Mouse (Mus musculus): ENCODE results near the gene Cd37.

Cd37 gene

DNA sequence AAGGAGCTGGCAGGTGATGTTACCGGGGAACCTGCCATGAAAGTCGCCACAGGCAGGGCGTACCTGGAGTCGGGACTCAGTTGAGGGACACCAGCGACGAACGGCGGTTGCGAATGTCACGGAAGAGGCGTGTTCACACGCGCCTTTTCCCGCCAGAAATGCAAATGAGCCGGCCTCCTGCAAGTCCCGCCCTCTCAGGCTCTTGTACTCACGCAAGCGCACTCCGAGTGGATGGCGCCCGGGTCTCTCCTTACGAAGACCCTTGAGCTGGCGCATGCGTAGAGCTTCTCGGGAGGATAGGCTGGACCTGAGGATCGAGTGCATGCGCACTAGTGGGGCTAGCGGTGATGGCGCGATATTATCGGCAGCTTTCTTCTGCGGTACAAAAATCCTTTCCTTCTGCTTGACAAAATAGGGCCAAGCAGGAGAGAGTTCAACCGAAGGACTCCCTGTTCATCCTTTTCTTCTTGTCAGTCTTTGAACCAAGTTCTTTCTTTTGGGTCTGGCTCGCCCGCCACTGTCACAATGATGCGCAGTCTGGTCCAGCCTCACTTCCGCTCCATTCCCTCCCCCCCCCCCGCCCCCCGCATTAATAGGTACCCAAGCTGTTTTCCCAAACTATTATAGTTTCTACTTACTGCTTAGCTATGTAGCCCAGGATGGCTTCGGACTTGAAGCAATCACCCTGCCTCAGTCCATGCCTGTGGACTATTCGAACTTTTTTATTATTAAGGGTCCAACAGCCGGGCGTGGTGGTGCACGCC, 34.4 kb downstream of the Cd37 start, which contains the start of gene Ccdc155:
TSS of gene Ccdc155 (minus strand) at position 513 of the 764 bp plus-strand sequence.
- DNase-seq (ENCODE audit: extremely low spot score, low spot score): peak; percentile 96

DNA sequence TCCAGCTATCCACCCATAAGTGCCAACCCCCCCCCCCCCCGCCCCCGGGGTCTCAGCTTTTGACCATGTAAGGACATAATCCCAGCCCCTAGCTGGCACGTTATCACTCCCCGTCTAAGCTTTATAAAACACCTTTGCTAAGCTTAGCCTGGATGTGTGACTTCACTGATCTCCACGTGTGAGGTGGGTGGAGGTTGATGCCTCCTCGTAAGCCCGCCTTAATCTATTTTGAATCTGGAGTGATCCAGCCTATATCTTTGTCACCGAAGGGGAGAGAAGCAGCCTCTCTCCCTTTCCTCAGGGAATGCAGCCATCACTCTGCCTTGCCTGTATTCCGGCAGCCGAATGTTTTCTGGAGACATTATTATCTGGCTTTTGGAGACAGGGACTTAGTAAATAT, 36.3 kb downstream of the Cd37 start:
- no peak for DNase-seq (ENCODE audit: extremely low spot score, low spot score)

DNA sequence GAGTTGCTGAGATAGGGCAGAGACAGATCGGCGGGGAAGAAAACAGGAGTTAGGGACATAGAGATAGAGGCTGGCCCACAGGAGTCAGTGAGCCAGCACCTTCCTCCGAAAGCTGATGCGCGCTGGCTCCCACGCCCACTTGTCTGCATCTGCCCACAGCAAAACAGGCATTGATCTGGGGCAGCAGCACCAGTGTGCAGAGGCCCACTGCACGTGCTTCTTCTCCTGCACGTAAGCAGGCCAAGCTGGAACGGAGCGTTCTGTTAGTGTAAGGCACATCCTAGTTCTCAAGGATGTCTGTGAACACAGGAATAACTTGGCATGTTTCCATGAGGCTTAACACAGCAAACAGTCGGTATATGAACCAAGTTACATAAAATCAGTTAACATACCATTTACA, 40.0 kb downstream of the Cd37 start:
- no peak for DNase-seq (ENCODE audit: extremely low spot score, low spot score)

DNA sequence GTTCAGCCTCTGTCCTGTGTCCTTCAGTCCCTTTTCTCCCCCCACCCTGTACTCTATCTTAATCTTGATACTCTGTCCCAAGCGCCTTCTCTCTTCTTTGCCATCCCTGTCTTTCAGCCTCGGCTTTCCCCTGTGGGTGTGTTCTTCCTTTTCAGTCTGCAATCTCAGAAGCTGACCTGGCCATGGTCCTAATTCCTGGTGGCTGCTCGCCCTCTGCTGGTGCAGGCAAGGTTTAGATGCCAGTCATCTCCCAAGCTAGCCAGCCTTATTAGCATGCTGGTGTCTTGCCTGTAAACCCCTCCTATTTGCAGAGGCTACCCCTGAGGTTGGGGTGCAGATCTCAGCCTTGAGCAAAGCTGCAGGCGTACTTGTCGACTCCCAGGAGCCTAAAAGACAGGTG, 40.5 kb downstream of the Cd37 start:
- peak; percentile 66 for DNase-seq (ENCODE audit: extremely low spot score, low spot score)

DNA sequence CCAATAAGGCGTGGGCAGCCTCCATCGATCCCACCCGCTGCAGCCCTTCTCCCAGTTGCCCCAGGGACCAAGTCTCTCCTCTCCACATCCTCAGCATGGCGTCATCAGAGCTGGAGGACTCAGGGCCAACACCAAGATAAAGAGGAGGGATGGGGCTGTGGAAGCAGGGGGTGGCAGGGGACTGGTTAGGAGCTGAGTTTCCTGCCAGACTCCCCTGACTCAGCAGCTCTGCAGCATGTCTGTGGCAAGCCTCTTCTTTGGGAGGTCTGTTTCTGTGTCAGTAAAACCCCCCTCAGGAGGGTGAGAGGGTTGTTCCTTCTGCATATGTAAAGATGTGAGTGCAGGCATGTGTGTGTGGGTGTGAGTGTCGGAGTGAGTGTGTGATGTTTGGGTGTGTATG, 41.9 kb downstream of the Cd37 start:
- no peak for DNase-seq (ENCODE audit: extremely low spot score, low spot score)

DNA sequence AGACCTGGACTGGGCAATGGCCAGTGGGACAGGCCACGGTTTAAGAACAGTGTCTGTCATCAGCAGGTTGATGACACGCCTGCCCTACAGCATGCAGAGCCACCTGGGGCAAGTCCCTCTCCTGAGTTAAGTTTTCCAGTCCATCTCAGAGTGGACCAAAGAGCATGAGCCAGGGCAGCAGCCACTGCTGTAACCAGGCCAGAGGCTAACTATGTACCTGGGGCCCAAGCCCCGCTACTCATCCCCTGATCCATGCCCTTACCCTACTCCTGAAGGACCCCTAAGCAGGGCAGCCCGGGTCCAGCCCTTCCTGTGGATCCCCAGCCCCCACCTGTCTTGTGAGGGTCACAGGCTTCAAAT, 42.8 kb downstream of the Cd37 start:
- DNase-seq (ENCODE audit: extremely low spot score, low spot score): no peak

DNA sequence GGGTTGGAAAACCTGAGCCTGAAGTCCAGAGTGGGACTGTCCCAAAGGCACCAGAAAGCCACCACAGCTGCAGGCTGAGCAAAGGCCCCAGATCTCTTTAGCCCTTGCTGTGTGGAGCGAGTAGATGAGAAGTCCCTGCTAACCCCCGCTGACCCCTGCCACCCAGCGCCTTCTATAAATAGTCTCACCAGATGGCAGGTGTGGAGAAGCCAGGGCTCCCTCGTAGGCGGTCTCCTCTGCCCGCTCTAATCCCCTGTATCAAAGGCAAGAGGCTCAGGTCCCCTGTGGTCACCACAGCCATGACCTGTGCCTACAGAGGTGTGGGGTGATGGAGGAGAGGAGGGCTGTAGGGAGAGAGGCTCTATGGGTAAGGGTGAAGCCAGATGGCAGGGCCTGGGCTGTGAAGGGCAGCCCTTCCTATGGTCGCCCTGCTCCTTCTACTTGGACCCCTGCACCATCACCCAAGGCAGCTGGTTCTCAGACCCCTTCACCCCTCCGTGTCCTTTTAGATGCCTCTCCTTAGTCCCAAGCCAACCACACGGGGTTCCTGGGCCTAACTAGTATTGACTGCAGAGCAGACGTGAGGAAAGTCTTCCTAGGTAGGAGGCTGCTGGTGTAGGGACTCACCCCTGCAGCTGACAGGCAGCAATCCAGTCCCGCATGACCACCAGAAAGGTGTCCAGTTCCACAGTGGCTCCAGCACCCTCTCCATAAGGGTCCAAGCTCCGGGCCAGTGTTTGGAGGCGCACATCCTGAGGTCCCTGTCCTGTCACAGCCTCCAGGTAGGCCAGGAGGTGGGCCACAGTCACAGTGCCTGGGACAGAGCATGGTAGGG, 43.4 kb downstream of the Cd37 start:
- DNase-seq (ENCODE audit: extremely low spot score, low spot score): no peak

DNA sequence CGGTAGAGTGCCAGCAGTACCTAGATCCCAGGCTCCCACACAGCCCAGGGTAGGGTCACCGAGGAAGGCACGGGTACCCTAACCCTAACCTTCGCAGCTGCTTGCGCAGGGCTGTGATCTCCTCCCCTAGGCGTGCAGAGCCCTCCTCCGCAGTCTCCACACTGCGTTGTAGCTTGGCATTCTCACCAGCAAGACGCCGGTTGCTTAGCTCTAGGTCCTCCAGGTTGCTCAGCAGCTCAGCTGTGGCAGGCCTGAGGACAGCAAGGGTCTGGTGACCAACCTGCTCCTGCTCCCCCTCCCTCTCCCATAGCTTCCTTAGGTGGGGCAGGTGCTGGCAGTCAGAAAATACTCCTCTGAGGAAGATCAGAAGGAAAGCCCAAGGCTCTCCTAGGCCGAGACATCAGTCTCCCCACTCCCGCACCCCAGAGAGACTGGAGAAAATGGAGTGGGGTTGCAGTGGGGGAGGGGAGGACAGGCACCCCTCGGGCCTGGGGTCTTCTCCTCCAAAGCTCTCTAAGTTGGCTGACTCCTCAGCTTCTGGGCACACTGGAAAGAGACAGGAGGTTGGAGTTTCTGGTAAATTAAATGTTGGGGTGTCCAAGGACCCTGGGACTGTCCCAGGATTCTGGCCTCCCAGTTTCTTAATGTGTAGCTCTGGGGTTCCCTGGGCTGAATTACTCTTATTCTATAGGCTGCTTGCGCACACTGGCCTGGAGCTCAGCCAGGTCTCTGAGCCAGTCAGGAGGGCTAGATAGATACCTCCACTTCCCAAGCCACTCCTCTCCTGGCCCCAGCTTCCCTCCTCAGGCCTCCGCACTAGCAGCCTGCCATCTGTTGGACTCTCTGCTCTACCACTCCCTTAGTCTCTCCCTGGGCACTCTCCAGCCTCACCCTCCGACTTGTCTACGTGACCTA, 44.8 kb downstream of the Cd37 start:
- DNase-seq (ENCODE audit: extremely low spot score, low spot score): no peak

DNA sequence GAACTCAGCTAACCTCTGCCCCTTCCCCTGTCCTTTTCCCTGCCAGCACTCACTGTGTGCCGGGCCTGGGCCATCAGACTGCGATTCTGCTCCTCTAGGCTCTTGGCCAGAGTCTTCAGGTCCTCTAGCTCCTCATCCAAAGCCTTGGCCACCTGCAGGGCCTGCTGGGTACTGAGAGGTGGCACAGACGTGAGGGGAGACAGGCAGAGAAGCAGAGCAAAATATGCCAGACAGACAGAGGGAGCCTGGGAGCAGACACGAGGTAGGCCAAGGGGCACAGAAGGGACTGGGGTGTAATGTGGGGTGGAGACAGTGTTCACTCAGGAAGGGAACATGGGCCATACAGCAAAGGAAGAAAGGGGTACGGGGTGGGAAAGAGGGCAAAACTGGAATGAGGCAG, 45.5 kb downstream of the Cd37 start:
- no peak for DNase-seq (ENCODE audit: extremely low spot score, low spot score)

DNA sequence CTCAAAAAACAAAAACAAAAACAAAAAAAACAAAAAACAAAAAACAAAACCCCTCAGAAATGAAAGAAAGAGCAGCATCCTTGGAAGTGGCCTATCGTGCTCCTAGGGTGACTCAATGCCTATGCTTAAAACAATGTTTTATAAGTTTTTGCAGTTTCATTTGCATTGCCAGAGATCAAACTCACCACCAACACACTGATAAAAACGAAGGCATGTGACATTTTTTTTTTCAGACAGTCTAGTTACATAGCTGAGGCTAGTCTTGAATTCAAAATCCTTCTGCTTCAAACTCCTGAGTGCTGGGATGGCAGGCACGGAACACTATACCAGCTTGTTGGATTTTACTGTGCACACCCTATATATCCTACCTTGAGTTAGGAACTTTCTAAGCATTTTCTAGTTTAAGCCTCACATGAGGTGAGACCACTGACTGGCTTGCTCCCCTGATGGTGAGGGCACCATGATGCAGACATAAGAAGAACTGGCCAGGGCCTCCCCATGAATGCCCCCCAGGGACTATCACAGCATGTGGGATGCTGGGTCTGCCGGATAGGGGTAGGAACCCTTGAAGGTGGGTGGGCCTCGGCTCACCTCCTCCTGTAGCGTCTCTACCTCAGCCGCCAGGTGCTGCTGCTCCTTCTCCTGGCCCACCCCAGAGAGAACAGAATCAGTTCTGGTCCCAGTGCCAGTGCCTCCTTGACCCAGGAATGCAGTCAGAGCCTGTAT, 46.2 kb downstream of the Cd37 start:
- DNase-seq (ENCODE audit: extremely low spot score, low spot score): no peak

DNA sequence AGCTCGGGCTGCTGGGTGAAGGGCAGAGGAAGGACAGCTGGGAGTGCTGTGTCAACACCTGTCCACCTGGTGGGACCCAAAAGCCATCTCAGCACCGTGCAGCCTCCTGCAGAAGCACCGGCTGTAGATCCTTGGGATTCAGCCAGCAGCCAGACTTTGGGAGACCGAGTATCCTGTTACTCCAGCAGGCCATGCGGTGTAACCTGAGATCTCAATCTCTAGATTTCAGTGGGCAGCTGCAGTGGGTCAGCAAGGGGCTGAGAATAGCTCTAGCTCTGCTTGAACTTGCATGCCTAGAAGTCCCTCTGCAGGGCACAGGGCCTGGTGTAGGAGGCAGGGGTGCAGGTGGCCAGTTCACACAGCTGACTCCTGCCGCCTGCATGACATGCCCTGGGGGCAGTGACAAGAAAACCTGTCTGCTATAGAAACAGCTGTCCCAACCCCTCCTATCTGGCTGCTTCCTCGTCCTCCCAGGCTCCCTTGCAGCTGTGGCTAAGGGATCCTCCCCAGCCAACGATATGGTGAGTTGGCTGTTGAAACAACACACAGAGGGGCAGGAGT, 47.0 kb downstream of the Cd37 start:
- peak; percentile 46 for DNase-seq (ENCODE audit: extremely low spot score, low spot score)

DNA sequence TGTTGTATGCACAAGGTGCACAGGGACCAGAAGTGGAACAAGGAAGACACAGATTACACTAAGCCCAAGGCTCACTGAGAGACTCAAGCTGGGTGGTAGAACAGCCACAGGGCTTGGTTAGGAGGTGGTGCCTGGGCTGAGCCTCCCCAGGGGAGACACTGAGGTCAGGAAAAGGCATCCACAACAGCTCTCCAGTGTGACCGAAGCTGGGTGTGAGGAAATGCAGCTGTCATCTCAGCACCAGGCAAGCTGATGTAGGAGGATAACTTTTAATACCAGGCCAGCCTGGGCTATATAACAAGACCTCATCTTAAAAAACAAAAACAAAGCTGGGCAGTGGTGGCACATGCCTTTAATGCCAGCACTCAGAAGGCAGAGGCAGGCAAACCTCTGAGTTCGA, 47.8 kb downstream of the Cd37 start:
- no peak for DNase-seq (ENCODE audit: extremely low spot score, low spot score)

DNA sequence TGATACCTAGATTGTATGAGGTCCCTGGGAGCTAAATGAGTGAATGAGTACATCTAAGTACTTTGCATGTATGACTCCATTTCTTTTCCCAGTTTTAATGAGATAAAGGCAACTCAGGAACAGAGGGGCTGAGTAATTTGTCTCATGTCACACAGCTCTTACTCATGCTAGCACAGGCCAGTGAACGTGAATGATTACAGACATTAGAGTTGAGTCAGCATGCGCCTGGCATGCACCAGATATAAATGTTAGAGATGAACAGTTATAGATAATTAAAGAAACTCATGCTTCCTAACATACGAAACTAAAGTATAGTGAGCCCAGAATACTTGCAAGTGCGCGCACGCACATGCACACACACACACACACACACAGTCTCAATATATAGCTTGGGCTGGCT, 48.7 kb downstream of the Cd37 start:
- no peak for DNase-seq (ENCODE audit: extremely low spot score, low spot score)

DNA sequence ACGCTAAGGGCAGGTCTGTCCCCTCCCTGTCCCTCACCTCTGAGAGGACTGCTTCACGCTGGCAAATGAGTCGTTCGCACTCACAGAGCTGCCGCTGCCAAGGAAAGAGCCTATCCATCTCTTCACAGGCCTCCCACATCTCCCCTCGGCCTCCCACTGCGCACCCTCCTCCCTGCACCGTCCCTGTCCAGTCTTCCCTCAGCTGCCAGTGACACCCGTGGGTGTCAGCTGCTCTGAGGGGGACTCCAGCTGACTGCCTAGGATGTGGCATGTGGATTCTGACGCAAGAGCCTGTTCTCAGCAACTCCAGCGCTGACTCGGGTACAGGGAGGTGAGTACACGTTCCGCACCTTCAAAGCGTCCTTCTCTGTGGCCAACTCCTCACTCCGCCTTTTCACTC, 49.3 kb downstream of the Cd37 start:
- DNase-seq (ENCODE audit: extremely low spot score, low spot score): no peak

DNA sequence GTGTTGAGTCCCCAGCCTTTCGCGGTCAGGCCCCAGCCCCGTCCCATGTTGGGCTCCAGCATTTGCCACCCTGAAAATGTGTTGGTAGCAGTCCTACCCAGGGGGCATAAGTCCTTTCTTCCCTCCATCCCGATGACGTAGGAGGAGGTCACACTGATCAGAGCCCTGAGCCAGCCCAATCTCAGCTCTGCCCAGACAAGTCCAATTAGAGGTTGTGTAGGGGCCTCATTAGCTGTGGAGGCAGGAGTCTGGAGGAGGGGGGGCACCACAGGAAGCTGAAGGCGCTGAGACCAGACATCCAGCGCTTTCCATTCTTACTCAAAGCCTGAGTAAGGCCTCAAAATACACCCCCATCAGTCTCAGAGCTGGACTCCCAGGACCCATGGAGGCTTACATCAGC, 53.0 kb downstream of the Cd37 start:
- no peak for DNase-seq (ENCODE audit: extremely low spot score, low spot score)

DNA sequence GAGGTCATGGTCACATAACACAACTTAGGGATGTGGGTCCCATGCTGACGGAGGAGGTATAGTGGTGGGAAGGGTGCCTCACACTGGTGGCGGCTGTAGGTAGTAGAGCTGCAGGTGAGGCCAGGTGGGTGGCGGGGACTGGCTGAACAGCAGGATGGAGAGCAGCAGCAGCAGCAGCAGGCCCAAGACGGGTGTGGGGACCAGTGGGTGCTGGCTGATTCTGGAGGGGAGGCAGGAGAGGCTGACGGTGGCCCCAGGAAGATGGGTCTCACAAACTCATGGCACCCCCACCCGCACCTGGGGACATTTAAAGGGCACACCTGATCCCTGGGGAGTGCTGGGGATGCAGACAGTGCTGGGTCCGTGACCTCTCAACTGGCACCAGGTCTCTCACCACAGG, 55.2 kb downstream of the Cd37 start:
- DNase-seq (ENCODE audit: extremely low spot score, low spot score): no peak

Data from neural tube, embryonic 10.5 days (tissue).